Mouse (Mus musculus): Measurements from ENCODE around the gene Ptges3.

- TF ChIP-seq CTCF (IDR thresholded peaks at IDR 0.05; ENCODE audit: borderline replicate concordance, extremely low read depth, insufficient read depth, insufficient read length) = no peak
- TF ChIP-seq POLR2A (IDR thresholded peaks at IDR 0.05; ENCODE audit: borderline replicate concordance, extremely low read depth, insufficient read depth, insufficient read length, poor library complexity, severe bottlenecking) = no peak
Observed at GRCm38 (mm10) chr10:128030860-128031259, 27.9 kb upstream of the Ptges3 start.
